Mouse (Mus musculus): Measurements from ENCODE around the gene Fam69a.

DNA sequence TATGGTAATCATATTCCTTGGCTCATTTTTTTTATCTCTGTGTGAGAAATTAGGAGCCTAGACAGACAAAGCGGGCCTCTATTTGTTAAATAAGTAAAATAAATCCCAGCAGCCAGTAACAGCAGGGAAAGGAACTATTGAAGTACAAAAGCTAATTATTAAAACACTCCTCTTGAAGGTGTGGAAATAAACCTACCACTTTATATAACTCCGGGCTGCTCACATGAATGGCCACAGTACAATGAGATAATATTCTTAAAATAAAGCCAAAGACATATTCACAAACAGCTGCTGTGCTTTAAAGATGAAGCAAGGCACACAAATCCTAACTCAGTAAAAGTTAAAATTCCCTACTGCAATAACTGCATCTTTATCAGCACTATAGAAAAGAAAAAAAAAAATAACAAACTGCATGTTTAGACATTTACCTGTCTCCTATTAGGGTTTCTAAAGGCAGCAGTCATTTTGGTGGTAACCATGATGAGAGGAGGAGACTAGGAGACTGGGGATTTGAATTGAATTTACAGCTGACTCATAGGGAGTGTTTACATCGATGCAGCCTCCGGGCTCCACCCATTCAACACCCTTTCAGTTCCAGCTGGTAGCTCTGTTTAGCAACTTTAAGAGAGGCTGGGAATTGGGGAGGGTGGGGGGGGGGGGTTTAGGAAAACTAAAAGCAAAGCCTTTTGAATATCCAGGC is 112.2 kb downstream of the Fam69a start, which contains the start of gene Evi5:
- TF ChIP-seq GATA1 (IDR thresholded peaks at IDR 0.05; ENCODE audit: borderline replicate concordance, low read length) (no peak), FLI1 (IDR thresholded peaks at IDR 0.05; ENCODE audit: low read length) (no peak)
